Mouse (Mus musculus) effector memory CD4-positive, alpha-beta T cell, adult 5 months (primary cell): ENCODE measurements around the gene Ids. TPM values are rescaled to one million over a fixed set of nuclear protein-coding genes. Genes with fewer than 3 reads are reported as not detected.

Experiments used
- polyA plus RNA-seq: library from polyadenylated mRNA; unstranded; fragments of 100-300 nt; shearing (Covaris generic); gene quantifications from one replicate; pipeline ENCODE4 v1.2.1, GENCODE M21; 2017

Ids gene
- polyA plus RNA-seq, result 34.9 TPM

DNA sequence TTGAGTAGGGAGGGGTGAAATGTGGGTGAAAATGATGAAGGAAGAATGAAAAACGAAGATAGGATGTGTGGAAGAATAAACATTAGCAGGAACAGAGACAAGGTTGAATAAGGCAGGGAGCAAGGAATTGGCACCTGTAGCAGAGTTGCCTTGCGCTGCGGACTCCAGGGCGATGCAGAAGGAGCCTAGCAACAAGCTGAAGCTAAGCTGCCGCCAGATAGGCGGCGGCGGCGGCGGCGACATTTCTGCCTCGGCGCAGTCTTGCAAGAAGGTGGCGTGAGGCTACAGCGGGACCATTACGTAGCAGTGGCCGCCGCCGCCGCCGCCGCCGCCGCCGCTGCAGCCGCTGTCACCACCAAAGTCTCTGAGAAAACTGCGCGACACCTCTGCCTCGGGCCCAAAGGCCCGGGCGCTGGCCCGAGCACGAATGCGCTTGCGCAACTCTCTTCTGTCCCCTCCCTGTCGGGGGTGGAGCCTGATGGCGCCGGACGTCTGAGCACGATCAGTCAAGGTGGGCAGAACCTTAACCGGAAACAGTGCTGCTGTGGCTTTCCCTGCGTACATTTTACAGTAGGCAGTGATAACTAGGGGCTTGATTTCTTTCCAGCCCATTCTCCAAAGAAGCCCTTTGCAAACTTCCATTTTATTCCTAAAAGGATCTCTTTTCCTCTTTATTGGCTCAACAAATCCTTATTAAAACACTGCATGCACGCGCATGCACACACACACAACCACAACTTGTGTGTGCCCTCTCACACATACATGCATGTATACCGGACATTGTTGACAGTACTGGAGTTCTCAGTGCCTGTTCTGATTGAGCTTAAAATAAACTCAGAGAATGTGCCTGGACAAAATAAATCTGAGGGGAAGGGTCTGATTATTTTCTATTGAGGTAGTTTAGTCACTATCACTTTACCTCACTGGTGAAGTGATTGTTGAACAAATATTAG lies at the start of gene Ids:
Ids (minus strand) TSS at position 424 of the 953 bp plus-strand sequence.

GRCm38 (mm10) chrX:70385276-70385961 lies 20.5 kb upstream of the Ids start, which contains the start of gene 1110012L19Rik:
1110012L19Rik (plus strand) TSS chrX:70385877.

Other genes starting within 250 kb of the Ids start
- gene 1110012L19Rik, start 20.8 kb upstream of the Ids start, polyA plus RNA-seq, result 27.1 TPM
- 25.9 TPM for gene Tmem185a, start 112.1 kb upstream of the Ids start, polyA plus RNA-seq